Mouse (Mus musculus): ENCODE measurements around the gene Cd9.
A peak's percentile ranks its signal among the peaks of the same experiment; 100 is the strongest.

Cd9 gene

GRCm38 (mm10) chr6:125425205-125426090 lies 69.1 kb downstream of the Cd9 start:
- DNase-seq (ENCODE audit: low read depth, low spot score): peak; percentile 45
- H3K27me3 ChIP-seq (ENCODE audit: control insufficient read depth, insufficient read depth, low read length, poor library complexity, severe bottlenecking): peaks cover 2% of the 10 kb centered on the region; the same call in 1 of the 2 replicates
- H3K36me3 ChIP-seq (ENCODE audit: control insufficient read depth, insufficient read depth, low read length, poor library complexity, severe bottlenecking): no peaks in the 10 kb centered on the region

GRCm38 (mm10) chr6:125424156-125424555 lies 70.4 kb downstream of the Cd9 start:
- no peak for DNase-seq (ENCODE audit: low read depth, low spot score)
- Histone ChIP-seq H3K27me3 (ENCODE audit: control insufficient read depth, insufficient read depth, low read length, poor library complexity, severe bottlenecking) (peaks cover 2% of the 10 kb centered on the region; the same call in 1 of the 2 replicates), H3K36me3 (ENCODE audit: control insufficient read depth, insufficient read depth, low read length, poor library complexity, severe bottlenecking) (no peaks in the 10 kb centered on the region)

- peaks cover 2% of the 10 kb centered on the region; the same call in 1 of the 2 replicates for H3K27me3 ChIP-seq (ENCODE audit: control insufficient read depth, insufficient read depth, low read length, poor library complexity, severe bottlenecking)
- no peaks in the 10 kb centered on the region for H3K36me3 ChIP-seq (ENCODE audit: control insufficient read depth, insufficient read depth, low read length, poor library complexity, severe bottlenecking)
- no peak for DNase-seq (ENCODE audit: low read depth, low spot score)
These were observed 71.1 kb downstream of the Cd9 start for GRCm38 (mm10) chr6:125423507-125423906.

- Histone ChIP-seq H3K36me3 (ENCODE audit: control insufficient read depth, insufficient read depth, low read length, poor library complexity, severe bottlenecking) (no peaks in the 10 kb centered on the region), H3K27me3 (ENCODE audit: control insufficient read depth, insufficient read depth, low read length, poor library complexity, severe bottlenecking) (peaks cover 2% of the 10 kb centered on the region; the same call in 1 of the 2 replicates)
- no peak for DNase-seq (ENCODE audit: low read depth, low spot score)
These were observed 71.5 kb downstream of the Cd9 start for GRCm38 (mm10) chr6:125423099-125423498.

GRCm38 (mm10) chr6:125422051-125422822 lies 72.4 kb downstream of the Cd9 start:
- H3K27me3 ChIP-seq (ENCODE audit: control insufficient read depth, insufficient read depth, low read length, poor library complexity, severe bottlenecking): peaks cover 2% of the 10 kb centered on the region; the same call in 1 of the 2 replicates
- H3K36me3 ChIP-seq (ENCODE audit: control insufficient read depth, insufficient read depth, low read length, poor library complexity, severe bottlenecking): no peaks in the 10 kb centered on the region
- DNase-seq (ENCODE audit: low read depth, low spot score): peak; percentile 66

GRCm38 (mm10) chr6:125420458-125421063 lies 74.0 kb downstream of the Cd9 start:
- Histone ChIP-seq H3K27me3 (ENCODE audit: control insufficient read depth, insufficient read depth, low read length, poor library complexity, severe bottlenecking) (no peaks in the 10 kb centered on the region), H3K36me3 (ENCODE audit: control insufficient read depth, insufficient read depth, low read length, poor library complexity, severe bottlenecking) (no peaks in the 10 kb centered on the region)
- DNase-seq (ENCODE audit: low read depth, low spot score): no peak

- H3K36me3 ChIP-seq (ENCODE audit: control insufficient read depth, insufficient read depth, low read length, poor library complexity, severe bottlenecking): no peaks in the 10 kb centered on the region
- no peaks in the 10 kb centered on the region for H3K27me3 ChIP-seq (ENCODE audit: control insufficient read depth, insufficient read depth, low read length, poor library complexity, severe bottlenecking)
- DNase-seq (ENCODE audit: low read depth, low spot score): peak; percentile 84
These were observed 75.8 kb downstream of the Cd9 start for GRCm38 (mm10) chr6:125418744-125419143.

- DNase-seq (ENCODE audit: low read depth, low spot score): no peak
- Histone ChIP-seq H3K36me3 (ENCODE audit: control insufficient read depth, insufficient read depth, low read length, poor library complexity, severe bottlenecking) (no peaks in the 10 kb centered on the region), H3K27me3 (ENCODE audit: control insufficient read depth, insufficient read depth, low read length, poor library complexity, severe bottlenecking) (no peaks in the 10 kb centered on the region)
These were observed 81.3 kb downstream of the Cd9 start for GRCm38 (mm10) chr6:125413326-125413725.

GRCm38 (mm10) chr6:125411661-125412060 lies 82.9 kb downstream of the Cd9 start:
- DNase-seq (ENCODE audit: low read depth, low spot score): no peak
- H3K36me3 ChIP-seq (ENCODE audit: control insufficient read depth, insufficient read depth, low read length, poor library complexity, severe bottlenecking): no peaks in the 10 kb centered on the region
- no peaks in the 10 kb centered on the region for H3K27me3 ChIP-seq (ENCODE audit: control insufficient read depth, insufficient read depth, low read length, poor library complexity, severe bottlenecking)

GRCm38 (mm10) chr6:125410995-125411547 lies 83.5 kb downstream of the Cd9 start:
- no peak for DNase-seq (ENCODE audit: low read depth, low spot score)
- Histone ChIP-seq H3K36me3 (ENCODE audit: control insufficient read depth, insufficient read depth, low read length, poor library complexity, severe bottlenecking) (no peaks in the 10 kb centered on the region), H3K27me3 (ENCODE audit: control insufficient read depth, insufficient read depth, low read length, poor library complexity, severe bottlenecking) (no peaks in the 10 kb centered on the region)

GRCm38 (mm10) chr6:125410551-125410950 lies 84.0 kb downstream of the Cd9 start:
- Histone ChIP-seq H3K36me3 (ENCODE audit: control insufficient read depth, insufficient read depth, low read length, poor library complexity, severe bottlenecking) (no peaks in the 10 kb centered on the region), H3K27me3 (ENCODE audit: control insufficient read depth, insufficient read depth, low read length, poor library complexity, severe bottlenecking) (no peaks in the 10 kb centered on the region)
- DNase-seq (ENCODE audit: low read depth, low spot score): no peak
